Mouse (Mus musculus) forebrain, embryonic 12.5 days (tissue): ENCODE data around the gene Atp1a4. TPM values are rescaled to one million over a fixed set of nuclear protein-coding genes. Genes with fewer than 3 reads are reported as not detected.

ENCODE experiments used
- ATAC-seq: fragments of 200-750 bp; cut with Nextera tagmentation; 2 replicates; pipeline ENCODE4 v1.8.0; 2017; ENCODE audit warnings: moderate TSS enrichment; ENCODE audit not compliant: low FRiP score
- H3K27ac ChIP-seq: fragments of 300-500 bp; sonication (generic); 2 replicates; pipeline ENCODE4 v1.5.1; 2016; ENCODE audit warnings: mild to moderate bottlenecking
- H3K27me3 ChIP-seq: fragments of 300-500 bp; sonication (generic); 2 replicates; pipeline ENCODE4 v1.6.1; 2016; ENCODE audit warnings: mild to moderate bottlenecking
- H3K36me3 ChIP-seq: fragments of 300-500 bp; sonication (generic); replicated peaks from 2 replicates; pipeline ENCODE4 v1.6.1; 2016; ENCODE audit warnings: mild to moderate bottlenecking
- H3K4me1 ChIP-seq: fragments of 300-500 bp; sonication (generic); 2 replicates; pipeline ENCODE4 v1.6.1; 2016
- H3K4me2 ChIP-seq: fragments of 300-500 bp; sonication (generic); 2 replicates; pipeline ENCODE4 v1.6.1; 2016; ENCODE audit warnings: mild to moderate bottlenecking, moderate library complexity
- H3K4me3 ChIP-seq: fragments of 300-500 bp; sonication (generic); replicated peaks from 2 replicates; pipeline ENCODE4 v1.5.1; 2016; ENCODE audit warnings: mild to moderate bottlenecking
- H3K9ac ChIP-seq: fragments of 300-500 bp; sonication (generic); 2 replicates; pipeline ENCODE4 v1.6.1; 2016; ENCODE audit warnings: mild to moderate bottlenecking
- H3K9me3 ChIP-seq: fragments of 300-500 bp; sonication (generic); 2 replicates; pipeline ENCODE4 v1.6.1; 2016
- WGBS: fragments of 180-500 bp; shearing (Covaris S2); methylation state at CpG from one replicate; pipeline ENCODE4 v1.1.7; 2016; 5-methylcytosine and 5-hydroxymethylcytosine counted together
- polyA plus RNA-seq: library from polyadenylated mRNA; unstranded; fragments of >200 nt; fragmentation: Nextera tagmentation; extraction: Ambion mirVana; gene quantifications from 2 replicates; pipeline ENCODE4 v1.2.1, GENCODE M21; 2016

Gene Atp1a4
- polyA plus RNA-seq, 1 experiment from 2014 or later = 0.06 TPM

DNA sequence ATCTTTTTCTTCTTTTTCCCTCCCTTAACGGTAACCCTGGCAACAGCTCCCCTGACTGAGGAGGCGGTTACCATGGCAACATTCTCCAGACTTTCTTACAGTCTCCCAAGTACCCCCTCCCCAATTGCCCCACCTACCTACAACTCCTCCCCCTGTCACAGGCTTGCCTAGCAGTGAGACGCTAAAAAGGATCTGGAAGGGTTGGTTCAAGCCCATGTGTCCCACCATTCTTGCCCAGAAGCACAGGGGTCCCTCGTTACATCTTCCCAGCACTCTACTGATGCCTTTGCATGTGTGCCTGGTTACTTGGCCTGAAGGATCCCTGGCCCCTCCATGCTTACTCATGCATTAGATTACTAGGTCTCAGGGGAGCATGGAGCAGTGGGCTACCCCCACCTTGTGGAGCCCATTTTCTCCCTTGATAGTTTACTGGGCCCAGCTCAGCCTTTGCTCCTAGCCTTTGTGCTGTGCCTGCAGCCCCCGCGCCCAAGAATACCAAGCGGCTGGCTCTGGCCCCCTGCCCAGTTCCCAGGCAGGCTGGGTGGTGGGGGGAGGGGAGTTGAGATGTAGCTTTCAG lies 57.3 kb downstream of the Atp1a4 start:
- WGBS = 6% methylated on average over 7 of the region's 7 CpGs
- peaks cover 69% of the 10 kb centered on the region for H3K4me1 ChIP-seq
- H3K4me3 ChIP-seq = peak overlapping the region; percentile 84
- peak overlapping the region; percentile 99 for H3K27ac ChIP-seq
- H3K27me3 ChIP-seq = no peaks in the 10 kb centered on the region
- H3K4me2 ChIP-seq = peak overlapping the region; percentile 73
- peaks cover 44% of the 10 kb centered on the region for H3K36me3 ChIP-seq
- H3K9me3 ChIP-seq = no peaks in the 10 kb centered on the region
- H3K9ac ChIP-seq = peak overlapping the region; percentile 39
- ATAC-seq = peak; percentile 73

DNA sequence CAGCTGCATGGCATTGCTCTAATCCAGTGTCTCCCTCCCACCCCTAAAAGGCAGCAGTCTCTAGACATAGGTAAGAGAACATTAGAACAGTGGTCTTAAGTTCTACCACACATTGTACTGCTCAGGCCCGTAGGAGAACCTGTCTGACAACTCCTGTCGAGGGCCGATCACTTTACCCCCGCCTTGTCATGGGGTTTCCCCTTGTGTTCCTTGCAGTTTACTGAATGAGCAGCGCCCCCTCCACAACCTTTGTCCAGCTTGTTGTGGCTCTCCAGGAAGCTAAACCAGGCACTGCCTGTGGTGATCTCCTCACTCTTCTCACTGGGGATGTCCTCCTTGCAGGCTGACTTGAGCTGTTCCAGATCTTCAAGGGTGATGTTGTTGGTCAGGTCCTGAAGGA lies 58.1 kb downstream of the Atp1a4 start:
- Histone ChIP-seq H3K9me3 (no peaks in the 10 kb centered on the region), H3K4me1 (peaks cover 68% of the 10 kb centered on the region), H3K4me2 (peak overlapping the region; percentile 73), H3K9ac (peak overlapping the region; percentile 39; the same call in 1 of the 2 replicates), H3K27me3 (no peaks in the 10 kb centered on the region), H3K27ac (peak overlapping the region; percentile 99), H3K36me3 (peaks cover 51% of the 10 kb centered on the region), H3K4me3 (peak overlapping the region; percentile 84; the same call in 1 of the 2 replicates)
- no peak for ATAC-seq
- 73% methylated on average over 5 of the region's 5 CpGs for WGBS

DNA sequence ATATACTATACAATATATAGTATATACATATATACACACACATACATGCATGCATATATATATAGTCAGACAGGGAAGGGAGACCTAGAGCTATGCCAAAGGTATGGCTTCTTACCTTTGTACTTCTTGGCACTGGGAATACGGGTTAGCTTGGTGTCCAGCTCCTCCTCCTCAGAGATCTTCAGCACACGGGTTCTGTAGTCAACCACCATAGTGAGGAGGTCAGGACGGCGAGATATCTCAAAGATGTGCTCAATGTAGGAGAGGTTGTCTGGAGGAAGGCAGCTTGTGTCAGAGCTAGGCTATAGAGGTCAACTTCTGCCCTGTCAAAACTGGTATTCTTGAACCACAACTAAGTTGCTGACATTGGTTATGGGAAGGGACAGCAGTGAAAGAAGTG lies 59.2 kb downstream of the Atp1a4 start:
- Histone ChIP-seq H3K9ac (no peak overlapping the region), H3K4me1 (peaks cover 61% of the 10 kb centered on the region), H3K4me3 (no peak overlapping the region), H3K36me3 (peaks cover 62% of the 10 kb centered on the region), H3K4me2 (no peak overlapping the region), H3K27ac (no peak overlapping the region), H3K9me3 (no peaks in the 10 kb centered on the region), H3K27me3 (no peaks in the 10 kb centered on the region)
- ATAC-seq = no peak
- WGBS = 91% methylated on average over 4 of the region's 4 CpGs

DNA sequence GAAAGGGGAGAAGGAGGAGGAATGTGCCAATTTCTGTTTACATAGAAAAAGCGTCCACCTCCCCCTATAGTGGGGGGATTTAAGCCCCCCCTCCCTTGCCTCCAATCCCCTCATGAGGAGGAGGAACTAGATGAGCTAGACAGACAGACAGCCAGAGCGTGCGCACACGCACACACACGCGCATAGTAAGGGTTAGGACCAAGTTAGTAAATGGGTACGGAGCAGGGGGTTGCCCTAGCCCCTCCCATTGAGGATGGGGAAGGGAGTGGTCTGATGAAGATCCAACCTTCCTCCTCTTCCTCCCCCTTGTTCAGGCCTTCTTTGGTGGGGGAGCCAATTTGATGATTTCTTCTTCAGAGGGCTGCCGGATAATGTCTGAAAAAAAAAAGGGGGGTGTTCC lies 59.9 kb downstream of the Atp1a4 start:
- Histone ChIP-seq H3K9ac (no peak overlapping the region), H3K4me1 (peaks cover 54% of the 10 kb centered on the region), H3K9me3 (no peaks in the 10 kb centered on the region), H3K4me2 (no peak overlapping the region), H3K4me3 (no peak overlapping the region), H3K27me3 (no peaks in the 10 kb centered on the region), H3K27ac (peak overlapping the region; percentile 50), H3K36me3 (peaks cover 68% of the 10 kb centered on the region)
- WGBS = 85% methylated on average over 8 of the region's 8 CpGs
- no peak for ATAC-seq

DNA sequence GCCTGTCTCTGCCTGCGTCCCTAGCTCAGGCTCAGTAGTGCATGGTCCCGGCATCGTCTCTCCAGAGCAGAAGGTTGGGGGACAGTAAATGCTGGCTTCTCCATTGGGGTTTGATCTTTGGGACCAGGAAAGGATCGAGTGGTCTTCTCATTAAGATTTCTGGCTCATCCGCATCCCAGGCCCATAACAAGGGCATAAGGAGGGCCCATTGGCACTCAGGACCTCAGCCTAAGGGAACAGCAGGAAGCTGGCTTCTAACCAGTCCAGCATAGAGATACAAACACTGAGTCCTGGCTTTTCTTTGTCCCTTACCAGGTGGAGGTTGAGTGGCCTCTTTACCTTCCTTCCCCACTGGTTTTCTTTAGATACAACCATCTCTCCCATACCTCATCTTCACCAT lies 60.4 kb downstream of the Atp1a4 start:
- Histone ChIP-seq H3K4me1 (peaks cover 49% of the 10 kb centered on the region), H3K9me3 (no peaks in the 10 kb centered on the region), H3K4me3 (no peak overlapping the region), H3K27me3 (no peaks in the 10 kb centered on the region), H3K9ac (no peak overlapping the region), H3K4me2 (no peak overlapping the region), H3K27ac (peak overlapping the region; percentile 50), H3K36me3 (peaks cover 68% of the 10 kb centered on the region)
- no peak for ATAC-seq
- WGBS = 82% methylated on average over 5 of the region's 5 CpGs

DNA sequence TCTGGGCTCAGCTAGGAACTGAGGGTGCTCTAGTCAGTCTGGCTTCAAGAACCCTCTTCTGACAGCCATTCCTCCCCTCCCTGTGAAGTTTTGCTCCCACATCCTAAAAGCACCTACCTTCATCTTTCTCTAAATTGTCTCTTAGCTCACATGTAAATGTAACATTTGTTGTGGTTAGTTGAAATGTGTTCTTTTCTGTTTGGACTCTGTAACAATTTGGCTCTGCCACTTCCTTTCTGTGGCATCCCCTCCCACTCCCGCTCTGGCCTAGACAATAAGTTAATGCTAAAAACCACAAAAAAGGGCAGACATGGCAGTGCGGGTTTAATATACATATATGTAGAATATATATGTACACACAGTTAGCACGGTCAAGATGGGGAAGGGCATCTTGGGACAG lies 61.1 kb downstream of the Atp1a4 start:
- WGBS = 87% methylated on average over 3 of the region's 3 CpGs
- no peaks in the 10 kb centered on the region for H3K9me3 ChIP-seq
- H3K4me1 ChIP-seq = peaks cover 42% of the 10 kb centered on the region
- no peak overlapping the region for H3K4me3 ChIP-seq
- H3K4me2 ChIP-seq = no peak overlapping the region
- no peak for ATAC-seq
- H3K27ac ChIP-seq = peak overlapping the region; percentile 59; the same call in 1 of the 2 replicates
- no peak overlapping the region for H3K9ac ChIP-seq
- H3K36me3 ChIP-seq = peaks cover 75% of the 10 kb centered on the region
- no peaks in the 10 kb centered on the region for H3K27me3 ChIP-seq

DNA sequence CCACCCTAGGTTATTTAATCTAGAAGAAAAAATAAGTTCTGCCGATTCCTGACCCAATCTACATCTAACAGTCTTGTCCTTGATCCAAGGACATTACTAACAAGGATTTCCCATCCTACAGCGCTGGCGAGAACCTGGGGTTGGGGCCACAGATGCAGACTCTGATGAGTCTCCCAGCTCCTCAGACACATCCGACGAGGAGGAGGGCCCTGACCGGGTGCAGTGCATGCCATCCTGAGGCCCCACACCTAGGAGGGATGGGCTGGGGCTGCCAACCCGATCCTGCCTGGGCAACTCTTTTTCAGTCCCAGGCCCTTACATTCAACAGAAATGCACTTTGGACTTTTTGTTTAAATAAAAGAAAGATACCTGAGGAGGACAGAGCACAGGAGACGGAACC lies 63.8 kb downstream of the Atp1a4 start:
- no peak overlapping the region for H3K4me2 ChIP-seq
- H3K9ac ChIP-seq = no peak overlapping the region
- ATAC-seq = no peak
- H3K36me3 ChIP-seq = peaks cover 92% of the 10 kb centered on the region
- H3K4me1 ChIP-seq = peaks cover 15% of the 10 kb centered on the region
- H3K9me3 ChIP-seq = no peaks in the 10 kb centered on the region
- H3K4me3 ChIP-seq = no peak overlapping the region
- H3K27ac ChIP-seq = peak overlapping the region; percentile 56; the same call in 1 of the 2 replicates
- H3K27me3 ChIP-seq = no peaks in the 10 kb centered on the region
- 78% methylated on average over 8 of the region's 8 CpGs for WGBS

DNA sequence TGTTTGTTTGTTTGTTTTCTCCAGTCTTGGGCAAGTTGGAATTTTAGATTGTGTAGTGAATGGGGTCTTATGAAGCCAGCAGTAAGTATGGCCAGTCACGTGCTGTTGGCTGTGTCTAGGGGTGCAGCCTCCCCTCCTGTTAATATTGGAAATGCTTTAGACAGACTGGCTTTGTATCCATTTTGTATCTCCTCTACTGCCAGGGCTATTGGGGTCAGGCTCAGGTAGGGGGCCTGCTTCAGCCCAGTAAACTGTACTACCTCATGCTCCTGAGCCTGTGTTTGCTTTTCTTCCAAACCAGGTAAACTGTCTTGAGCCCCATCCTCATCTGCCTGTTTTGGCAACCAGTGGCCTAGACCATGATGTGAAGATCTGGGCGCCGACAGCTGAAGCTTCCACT lies 66.0 kb downstream of the Atp1a4 start:
- H3K27me3 ChIP-seq = no peaks in the 10 kb centered on the region
- H3K4me1 ChIP-seq = peaks cover 12% of the 10 kb centered on the region
- H3K4me3 ChIP-seq = no peak overlapping the region
- H3K4me2 ChIP-seq = no peak overlapping the region
- peaks cover 92% of the 10 kb centered on the region for H3K36me3 ChIP-seq
- H3K9ac ChIP-seq = no peak overlapping the region
- no peaks in the 10 kb centered on the region for H3K9me3 ChIP-seq
- H3K27ac ChIP-seq = peak overlapping the region; percentile 25; the same call in 1 of the 2 replicates
- 92% methylated on average over 3 of the region's 3 CpGs for WGBS
- no peak for ATAC-seq

DNA sequence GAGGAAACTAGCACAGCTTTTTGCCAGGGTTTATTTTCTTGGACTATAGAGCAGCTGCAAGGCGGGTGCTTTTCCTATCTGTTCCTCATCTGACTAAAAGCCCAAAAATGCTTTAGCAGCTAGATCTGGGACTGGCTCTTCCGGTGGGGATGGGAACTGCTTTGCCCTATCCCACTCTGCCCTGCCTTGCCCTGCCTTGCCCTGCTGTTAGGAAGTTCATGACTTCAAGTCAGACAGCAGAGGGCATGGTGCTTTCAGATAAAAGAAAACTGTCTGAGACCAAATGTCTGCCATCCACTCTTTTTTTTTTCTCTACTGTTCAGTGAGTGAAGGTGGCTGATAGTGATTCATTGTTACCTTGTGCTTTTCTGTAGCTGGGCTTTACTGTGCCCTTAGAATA lies 66.6 kb downstream of the Atp1a4 start:
- Histone ChIP-seq H3K36me3 (peaks cover 92% of the 10 kb centered on the region), H3K27me3 (no peaks in the 10 kb centered on the region), H3K4me3 (no peak overlapping the region), H3K4me2 (no peak overlapping the region), H3K9ac (no peak overlapping the region), H3K4me1 (peaks cover 12% of the 10 kb centered on the region), H3K27ac (no peak overlapping the region), H3K9me3 (no peaks in the 10 kb centered on the region)
- no peak for ATAC-seq
- 86% methylated on average over 2 of the region's 2 CpGs for WGBS

DNA sequence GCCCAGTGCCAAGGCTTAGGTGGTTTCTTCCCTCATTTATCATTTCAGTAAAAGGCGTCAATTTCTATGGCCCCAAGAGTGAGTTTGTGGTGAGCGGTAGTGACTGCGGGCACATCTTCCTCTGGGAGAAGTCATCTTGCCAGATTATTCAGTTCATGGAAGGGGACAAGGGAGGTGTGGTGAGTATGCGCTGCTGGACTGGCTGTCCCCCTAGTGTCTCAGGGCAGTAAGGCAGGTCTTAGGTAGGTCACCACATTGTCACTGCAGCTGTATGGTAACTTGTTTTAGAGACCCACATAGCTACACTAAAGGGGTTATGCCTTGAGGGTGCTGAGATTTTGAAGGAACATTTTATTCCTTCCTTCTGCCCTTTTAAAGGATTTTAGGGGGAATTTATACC lies 69.3 kb downstream of the Atp1a4 start:
- no peak overlapping the region for H3K4me2 ChIP-seq
- H3K27me3 ChIP-seq = no peaks in the 10 kb centered on the region
- H3K36me3 ChIP-seq = peaks cover 82% of the 10 kb centered on the region
- no peaks in the 10 kb centered on the region for H3K9me3 ChIP-seq
- no peak overlapping the region for H3K27ac ChIP-seq
- no peak for ATAC-seq
- no peak overlapping the region for H3K4me3 ChIP-seq
- H3K9ac ChIP-seq = no peak overlapping the region
- H3K4me1 ChIP-seq = no peaks in the 10 kb centered on the region
- 77% methylated on average over 4 of the region's 4 CpGs for WGBS

DNA sequence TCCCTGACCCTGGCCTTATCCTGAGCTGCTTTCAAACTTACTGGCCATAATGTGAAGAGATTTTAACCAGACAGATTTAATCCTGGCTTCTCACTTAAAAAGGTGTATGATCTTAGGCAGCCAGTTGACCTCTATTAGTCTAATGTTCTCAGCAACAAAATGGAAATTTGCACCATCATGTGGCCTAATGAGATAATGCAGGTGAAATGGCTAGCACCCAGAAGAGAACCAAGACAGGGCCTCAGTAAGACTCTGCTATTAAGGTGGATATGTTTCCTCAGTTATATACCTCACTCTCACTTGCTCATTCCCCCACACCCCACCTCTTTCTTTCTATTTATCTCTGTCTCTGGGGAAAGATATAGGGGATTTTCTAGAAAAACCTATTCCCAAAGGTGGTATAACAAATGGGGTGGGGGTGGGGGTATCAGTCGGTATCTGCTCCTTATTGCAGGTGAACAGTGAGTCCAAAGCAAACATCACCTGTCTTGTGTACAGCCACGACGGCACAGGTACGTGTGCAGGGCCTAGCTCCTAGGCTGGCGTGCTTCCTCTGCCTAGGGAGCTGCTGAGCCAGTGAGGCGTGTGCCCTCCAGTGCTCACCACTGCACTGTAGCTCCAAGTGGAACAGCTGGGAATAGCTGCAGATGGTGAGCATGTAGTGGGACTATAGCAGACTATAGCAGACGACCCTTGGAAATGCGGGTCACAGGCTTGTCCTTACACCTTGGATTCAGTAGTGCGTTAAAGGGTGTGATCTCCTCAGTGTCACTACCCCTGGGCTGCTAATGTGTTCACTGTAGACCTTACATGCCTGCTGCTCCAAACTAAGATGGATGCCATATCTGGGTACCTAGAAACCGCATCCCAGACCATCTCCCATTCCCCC lies 71.6 kb downstream of the Atp1a4 start:
- no peaks in the 10 kb centered on the region for H3K9me3 ChIP-seq
- 97% methylated on average over 10 of the region's 10 CpGs for WGBS
- no peak overlapping the region for H3K4me2 ChIP-seq
- no peaks in the 10 kb centered on the region for H3K4me1 ChIP-seq
- H3K27ac ChIP-seq = no peak overlapping the region
- H3K27me3 ChIP-seq = no peaks in the 10 kb centered on the region
- peak; percentile 61; the same call in 1 of the 2 replicates for ATAC-seq
- H3K9ac ChIP-seq = no peak overlapping the region
- no peak overlapping the region for H3K4me3 ChIP-seq
- H3K36me3 ChIP-seq = peaks cover 75% of the 10 kb centered on the region

DNA sequence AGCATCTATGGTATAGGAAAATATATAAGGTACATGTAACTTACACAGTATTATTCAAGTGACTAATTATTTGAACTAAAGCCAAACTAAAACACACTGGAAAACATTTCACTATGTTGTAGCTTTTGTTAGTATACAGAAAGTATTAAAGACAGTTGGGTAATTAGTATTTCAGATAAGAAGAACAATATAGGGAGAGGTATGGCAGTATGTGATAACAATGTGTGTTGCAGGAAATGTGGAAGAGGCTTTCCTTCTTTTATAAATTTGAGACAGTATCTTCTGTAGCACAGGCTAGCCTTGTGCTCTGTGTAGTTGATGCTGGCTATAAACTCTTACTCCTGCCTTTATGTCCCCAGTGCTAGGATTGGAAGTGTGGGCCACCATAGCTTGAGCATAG lies 74.3 kb downstream of the Atp1a4 start:
- no peak overlapping the region for H3K9ac ChIP-seq
- H3K27me3 ChIP-seq = no peaks in the 10 kb centered on the region
- ATAC-seq = no peak
- no peaks in the 10 kb centered on the region for H3K4me1 ChIP-seq
- no peak overlapping the region for H3K4me3 ChIP-seq
- peaks cover 68% of the 10 kb centered on the region for H3K36me3 ChIP-seq
- H3K4me2 ChIP-seq = no peak overlapping the region
- no peak overlapping the region for H3K27ac ChIP-seq
- no peaks in the 10 kb centered on the region for H3K9me3 ChIP-seq

DNA sequence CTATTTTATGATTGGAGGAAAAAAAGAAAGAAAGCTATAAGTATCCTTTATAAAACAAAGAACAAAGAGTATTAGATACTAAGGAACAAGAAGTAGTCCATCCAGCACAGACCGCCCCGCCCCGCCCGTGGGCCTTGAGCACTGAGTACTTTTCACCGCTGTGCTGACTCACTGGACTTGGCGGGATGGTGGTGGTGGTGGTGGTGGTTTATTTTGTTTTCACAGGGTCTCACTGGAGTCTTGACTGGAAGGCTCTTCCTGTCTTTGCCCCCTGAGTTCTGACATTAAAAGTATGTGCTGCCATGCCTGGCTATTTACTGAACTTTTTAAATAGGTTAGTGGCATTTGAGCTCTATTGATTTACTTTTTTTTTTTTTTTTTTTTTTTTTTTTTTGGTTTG lies 75.2 kb downstream of the Atp1a4 start:
- Histone ChIP-seq H3K36me3 (peaks cover 66% of the 10 kb centered on the region), H3K27me3 (no peaks in the 10 kb centered on the region), H3K4me2 (no peak overlapping the region), H3K9me3 (no peaks in the 10 kb centered on the region), H3K9ac (no peak overlapping the region), H3K4me3 (no peak overlapping the region), H3K27ac (no peak overlapping the region), H3K4me1 (no peaks in the 10 kb centered on the region)
- 95% methylated on average over 6 of the region's 6 CpGs for WGBS
- no peak for ATAC-seq
